Mouse (Mus musculus): ENCODE data around the gene Tsc22d1. TPM values are rescaled to one million over a fixed set of nuclear protein-coding genes. Genes with fewer than 3 reads are reported as not detected.

Tsc22d1 gene
- polyA plus RNA-seq, 1 experiment from 2014 or later: 908 TPM

GRCm38 (mm10) chr14:76527030-76527719 lies 112.4 kb downstream of the Tsc22d1 start:
- no peaks in the 10 kb centered on the region for H3K36me3 ChIP-seq
- H3K27me3 ChIP-seq: no peaks in the 10 kb centered on the region
- H3K4me3 ChIP-seq (replicated peaks): no peak overlapping the region
- H3K4me1 ChIP-seq: peaks cover 44% of the 10 kb centered on the region
- no peak overlapping the region for H3K9ac ChIP-seq
- no peaks in the 10 kb centered on the region for H3K9me3 ChIP-seq (replicated peaks)
- 66% methylated on average over 20 of the region's 20 CpGs for WGBS
- peak overlapping the region; percentile 83 for H3K27ac ChIP-seq
- H3K4me2 ChIP-seq: no peak overlapping the region
- no peak for ATAC-seq (replicated peaks; ENCODE audit: low FRiP score)

GRCm38 (mm10) chr14:76527758-76528313 lies 113.1 kb downstream of the Tsc22d1 start:
- H3K36me3 ChIP-seq: no peaks in the 10 kb centered on the region
- H3K4me2 ChIP-seq: no peak overlapping the region
- H3K9me3 ChIP-seq (replicated peaks): no peaks in the 10 kb centered on the region
- H3K4me3 ChIP-seq (replicated peaks): no peak overlapping the region
- no peak overlapping the region for H3K9ac ChIP-seq
- peak overlapping the region; percentile 83 for H3K27ac ChIP-seq
- 30% methylated on average over 9 of the region's 9 CpGs for WGBS
- H3K27me3 ChIP-seq: no peaks in the 10 kb centered on the region
- H3K4me1 ChIP-seq: peaks cover 51% of the 10 kb centered on the region
- ATAC-seq (replicated peaks; ENCODE audit: low FRiP score): no peak

- Histone ChIP-seq H3K27me3 (no peaks in the 10 kb centered on the region), H3K27ac (peak overlapping the region; percentile 83), H3K4me1 (peaks cover 59% of the 10 kb centered on the region), H3K4me3 (replicated peaks) (no peak overlapping the region), H3K36me3 (no peaks in the 10 kb centered on the region), H3K9ac (0 out of 2 replicates have a peak overlapping the region, but pooled peaks have one; percentile 14), H3K4me2 (no peak overlapping the region), H3K9me3 (replicated peaks) (no peaks in the 10 kb centered on the region)
- WGBS: 16% methylated on average over 5 of the region's 5 CpGs
- peak; percentile 20; the same call in 1 of the 2 replicates for ATAC-seq (replicated peaks; ENCODE audit: low FRiP score)
These were observed 113.9 kb downstream of the Tsc22d1 start for GRCm38 (mm10) chr14:76528641-76529040.

GRCm38 (mm10) chr14:76531027-76531660 lies 116.4 kb downstream of the Tsc22d1 start:
- Histone ChIP-seq H3K4me3 (replicated peaks) (no peak overlapping the region), H3K27ac (no peak overlapping the region), H3K36me3 (no peaks in the 10 kb centered on the region), H3K4me2 (no peak overlapping the region), H3K9ac (no peak overlapping the region), H3K4me1 (peaks cover 71% of the 10 kb centered on the region), H3K27me3 (no peaks in the 10 kb centered on the region), H3K9me3 (replicated peaks) (no peaks in the 10 kb centered on the region)
- WGBS: 94% methylated on average over 7 of the region's 7 CpGs
- ATAC-seq (replicated peaks; ENCODE audit: low FRiP score): no peak

- no peaks in the 10 kb centered on the region for H3K27me3 ChIP-seq
- peak overlapping the region; percentile 96 for H3K27ac ChIP-seq
- H3K4me3 ChIP-seq (replicated peaks): peak overlapping the region; percentile 18
- 29% methylated on average over 20 of the region's 20 CpGs for WGBS
- H3K4me2 ChIP-seq: peak overlapping the region; percentile 58
- peak; percentile 81 for ATAC-seq (replicated peaks; ENCODE audit: low FRiP score)
- H3K9me3 ChIP-seq (replicated peaks): no peaks in the 10 kb centered on the region
- H3K36me3 ChIP-seq: no peaks in the 10 kb centered on the region
- H3K9ac ChIP-seq: no peak overlapping the region
- peaks cover 70% of the 10 kb centered on the region for H3K4me1 ChIP-seq
These were observed 117.8 kb downstream of the Tsc22d1 start for GRCm38 (mm10) chr14:76532257-76533169.

GRCm38 (mm10) chr14:76533170-76533815 lies 118.5 kb downstream of the Tsc22d1 start:
- Histone ChIP-seq H3K27me3 (no peaks in the 10 kb centered on the region), H3K4me1 (peaks cover 68% of the 10 kb centered on the region), H3K36me3 (no peaks in the 10 kb centered on the region), H3K9ac (no peak overlapping the region), H3K27ac (peak overlapping the region; percentile 96), H3K9me3 (replicated peaks) (no peaks in the 10 kb centered on the region), H3K4me3 (replicated peaks) (peak overlapping the region; percentile 18), H3K4me2 (peak overlapping the region; percentile 58)
- WGBS: 11% methylated on average over 10 of the region's 10 CpGs
- peak; percentile 76 for ATAC-seq (replicated peaks; ENCODE audit: low FRiP score)

- Histone ChIP-seq H3K9me3 (replicated peaks) (no peaks in the 10 kb centered on the region), H3K4me2 (no peak overlapping the region), H3K27me3 (no peaks in the 10 kb centered on the region), H3K36me3 (no peaks in the 10 kb centered on the region), H3K27ac (peak overlapping the region; percentile 15; the same call in 1 of the 2 replicates), H3K9ac (no peak overlapping the region), H3K4me3 (replicated peaks) (no peak overlapping the region), H3K4me1 (peaks cover 55% of the 10 kb centered on the region)
- 90% methylated on average over 1 of the region's 1 CpGs for whole genome bisulfite sequencing
- no peak for ATAC-seq (replicated peaks; ENCODE audit: low FRiP score)
These were observed 120.3 kb downstream of the Tsc22d1 start for GRCm38 (mm10) chr14:76535096-76535495.

GRCm38 (mm10) chr14:76536921-76537320 lies 122.2 kb downstream of the Tsc22d1 start:
- Histone ChIP-seq H3K9me3 (replicated peaks) (no peaks in the 10 kb centered on the region), H3K27me3 (no peaks in the 10 kb centered on the region), H3K4me2 (no peak overlapping the region), H3K4me1 (peaks cover 55% of the 10 kb centered on the region), H3K9ac (no peak overlapping the region), H3K4me3 (replicated peaks) (no peak overlapping the region), H3K36me3 (no peaks in the 10 kb centered on the region), H3K27ac (peak overlapping the region; percentile 86)
- ATAC-seq (replicated peaks; ENCODE audit: low FRiP score): peak; percentile 54; the same call in 1 of the 2 replicates
- WGBS: 6% methylated on average over 6 of the region's 6 CpGs

- H3K4me3 ChIP-seq (replicated peaks): no peak overlapping the region
- peaks cover 28% of the 10 kb centered on the region for H3K4me1 ChIP-seq
- no peaks in the 10 kb centered on the region for H3K27me3 ChIP-seq
- no peak for ATAC-seq (replicated peaks; ENCODE audit: low FRiP score)
- no peaks in the 10 kb centered on the region for H3K36me3 ChIP-seq
- H3K9me3 ChIP-seq (replicated peaks): no peaks in the 10 kb centered on the region
- no peak overlapping the region for H3K27ac ChIP-seq
- WGBS: 95% methylated on average over 5 of the region's 5 CpGs
- no peak overlapping the region for H3K4me2 ChIP-seq
- no peak overlapping the region for H3K9ac ChIP-seq
These were observed 125.4 kb downstream of the Tsc22d1 start for GRCm38 (mm10) chr14:76540005-76540670.

GRCm38 (mm10) chr14:76541341-76541740 lies 126.6 kb downstream of the Tsc22d1 start:
- ATAC-seq (replicated peaks; ENCODE audit: low FRiP score): no peak
- H3K27me3 ChIP-seq: no peaks in the 10 kb centered on the region
- H3K36me3 ChIP-seq: no peaks in the 10 kb centered on the region
- no peak overlapping the region for H3K4me3 ChIP-seq (replicated peaks)
- peaks cover 21% of the 10 kb centered on the region for H3K4me1 ChIP-seq
- H3K27ac ChIP-seq: no peak overlapping the region
- no peaks in the 10 kb centered on the region for H3K9me3 ChIP-seq (replicated peaks)
- WGBS: 49% methylated on average over 2 of the region's 2 CpGs
- H3K9ac ChIP-seq: no peak overlapping the region
- no peak overlapping the region for H3K4me2 ChIP-seq

GRCm38 (mm10) chr14:76544136-76544535 lies 129.4 kb downstream of the Tsc22d1 start:
- 92% methylated on average over 6 of the region's 6 CpGs for WGBS
- no peaks in the 10 kb centered on the region for H3K9me3 ChIP-seq (replicated peaks)

More at GRCm38 (mm10) chr14:76544136-76544535, 129.4 kb downstream of the Tsc22d1 start:
- Histone ChIP-seq H3K27ac (no peak overlapping the region), H3K27me3 (no peaks in the 10 kb centered on the region), H3K4me3 (replicated peaks) (no peak overlapping the region), H3K36me3 (no peaks in the 10 kb centered on the region), H3K4me2 (no peak overlapping the region), H3K9ac (no peak overlapping the region), H3K4me1 (peaks cover 4% of the 10 kb centered on the region; the same call in 1 of the 2 replicates)
- ATAC-seq (replicated peaks; ENCODE audit: low FRiP score): no peak

Measured in kidney, embryonic 15.5 days (tissue).